Mouse (Mus musculus): ENCODE data around the gene Krt78. TPM values are rescaled to one million over a fixed set of nuclear protein-coding genes. Genes with fewer than 3 reads are reported as not detected.

Krt78 gene
- polyA plus RNA-seq, 1 experiment from 2014 or later = not detected

DNA sequence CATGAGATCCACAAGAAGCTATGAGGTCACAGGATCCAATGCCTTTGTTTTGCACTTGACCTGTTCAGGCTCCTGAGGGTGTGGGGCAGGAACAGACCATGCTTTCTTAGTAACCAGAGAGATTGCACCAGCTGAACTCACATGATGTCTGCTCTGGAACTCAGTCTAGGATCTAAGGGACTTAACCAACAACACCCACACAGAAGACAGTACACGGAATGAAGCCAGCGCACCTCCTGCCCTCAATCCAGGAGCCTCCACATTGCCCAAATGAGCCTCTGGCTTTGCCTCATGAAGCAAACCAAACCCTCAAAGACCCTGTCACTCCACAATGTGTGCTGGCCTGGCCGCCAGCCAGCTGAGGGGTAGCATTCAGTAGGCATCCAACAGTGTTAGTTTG, 4.8 kb upstream of the Krt78 start:
- ATAC-seq (ENCODE audit: low FRiP score, low read depth) = no peak
- no peak overlapping the region for H3K4me3 ChIP-seq
- H3K36me3 ChIP-seq = no peaks in the 10 kb centered on the region
- H3K9ac ChIP-seq (replicated peaks) = no peak overlapping the region
- H3K27me3 ChIP-seq = peaks cover 5% of the 10 kb centered on the region; the same call in 1 of the 2 replicates
- no peaks in the 10 kb centered on the region for H3K4me1 ChIP-seq
- no peak overlapping the region for H3K4me2 ChIP-seq (replicated peaks)
- WGBS = 79% methylated on average over 3 of the region's 3 CpGs
- no peak overlapping the region for H3K27ac ChIP-seq (replicated peaks)
- H3K9me3 ChIP-seq = no peaks in the 10 kb centered on the region

DNA sequence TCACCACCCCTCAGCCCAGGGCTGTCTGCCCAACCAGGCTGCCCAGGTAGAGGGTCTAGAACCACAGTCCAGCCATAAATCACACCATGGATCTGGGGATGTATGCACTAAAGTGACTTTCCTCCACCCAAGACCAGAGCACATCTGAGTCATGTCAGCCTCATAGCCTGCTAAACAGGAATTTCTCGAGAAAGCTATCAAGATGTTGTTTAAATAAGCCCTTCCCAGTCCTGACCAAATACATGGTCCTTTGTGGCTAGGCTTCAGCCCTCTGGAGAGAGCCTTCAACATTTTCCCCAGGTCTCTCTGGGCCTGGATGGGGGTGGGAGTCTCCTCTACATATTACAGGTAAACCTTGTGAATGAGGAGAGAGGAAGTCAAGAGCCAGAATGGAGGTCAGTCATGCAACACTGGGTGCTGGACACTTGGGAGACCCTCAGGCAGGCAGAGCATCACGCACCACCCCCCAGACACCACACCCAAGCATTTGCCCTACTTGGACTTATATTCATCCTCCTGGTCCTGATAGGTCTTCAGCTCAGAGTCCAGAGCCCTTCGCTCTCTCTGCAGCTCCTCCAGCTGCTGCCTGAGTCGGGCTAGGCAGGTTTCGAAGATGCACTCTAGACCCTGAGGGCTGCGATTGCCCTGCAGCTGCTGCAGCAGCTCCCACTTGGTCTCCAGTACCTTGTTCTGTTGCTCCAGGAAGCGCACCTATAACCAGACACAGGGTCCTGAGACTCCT, 1.2 kb downstream of the Krt78 start:
- H3K4me2 ChIP-seq (replicated peaks) = no peak overlapping the region
- H3K36me3 ChIP-seq = no peaks in the 10 kb centered on the region
- no peaks in the 10 kb centered on the region for H3K9me3 ChIP-seq
- ATAC-seq (ENCODE audit: low FRiP score, low read depth) = no peak
- 85% methylated on average over 7 of the region's 7 CpGs for WGBS
- H3K9ac ChIP-seq (replicated peaks) = no peak overlapping the region
- H3K4me1 ChIP-seq = no peaks in the 10 kb centered on the region
- no peak overlapping the region for H3K27ac ChIP-seq (replicated peaks)
- H3K27me3 ChIP-seq = no peaks in the 10 kb centered on the region
- H3K4me3 ChIP-seq = no peak overlapping the region

DNA sequence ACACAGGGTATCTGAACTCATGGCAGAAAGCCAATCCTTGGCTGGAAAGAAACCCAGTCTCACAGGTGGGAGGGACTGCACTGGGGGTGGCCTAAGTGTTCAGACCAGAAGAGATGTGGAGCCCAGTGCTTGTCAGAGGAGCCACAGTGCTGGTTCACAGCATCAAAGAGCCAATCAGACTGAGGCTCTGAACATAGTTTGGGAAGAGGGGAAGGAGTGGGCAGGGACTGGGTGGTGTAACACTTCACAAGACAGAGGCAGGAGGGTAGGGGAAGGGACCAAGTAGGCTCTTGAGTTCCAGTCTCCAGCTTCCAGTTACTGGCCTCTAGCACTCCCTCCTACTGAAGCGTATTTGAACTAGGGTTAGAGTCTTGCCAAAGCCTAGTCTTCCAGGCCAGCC, 8.7 kb downstream of the Krt78 start:
- Histone ChIP-seq H3K4me2 (replicated peaks) (no peak overlapping the region), H3K4me1 (no peaks in the 10 kb centered on the region), H3K9ac (replicated peaks) (no peak overlapping the region), H3K9me3 (no peaks in the 10 kb centered on the region), H3K27me3 (no peaks in the 10 kb centered on the region), H3K4me3 (no peak overlapping the region), H3K36me3 (no peaks in the 10 kb centered on the region), H3K27ac (replicated peaks) (no peak overlapping the region)
- 88% methylated on average over 1 of the region's 1 CpGs for WGBS
- ATAC-seq (ENCODE audit: low FRiP score, low read depth) = no peak

DNA sequence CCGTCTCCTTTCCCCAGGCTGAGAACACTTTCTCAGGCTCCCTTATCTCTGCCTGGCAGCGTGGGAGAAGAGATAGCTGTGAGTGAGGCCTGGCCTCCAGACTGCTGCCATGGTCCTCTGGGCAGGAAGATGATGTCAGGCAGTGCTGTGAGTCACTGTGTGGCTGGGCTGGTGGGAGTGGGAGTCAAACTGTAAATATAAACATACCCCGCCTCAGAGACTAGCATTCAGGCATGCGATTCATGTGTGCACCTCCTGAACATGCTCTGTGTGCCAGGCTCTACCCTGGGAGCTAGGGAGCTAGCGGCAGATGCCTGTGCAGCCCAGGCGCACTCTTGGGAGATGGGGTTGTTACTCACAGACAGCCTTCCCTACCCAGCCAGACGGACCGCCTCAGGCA, 12.1 kb downstream of the Krt78 start:
- H3K9me3 ChIP-seq = no peaks in the 10 kb centered on the region
- no peak overlapping the region for H3K27ac ChIP-seq (replicated peaks)
- H3K4me1 ChIP-seq = no peaks in the 10 kb centered on the region
- no peak overlapping the region for H3K4me3 ChIP-seq
- no peak overlapping the region for H3K9ac ChIP-seq (replicated peaks)
- ATAC-seq (ENCODE audit: low FRiP score, low read depth) = no peak
- WGBS = 77% methylated on average over 8 of the region's 8 CpGs
- H3K27me3 ChIP-seq = no peaks in the 10 kb centered on the region
- no peak overlapping the region for H3K4me2 ChIP-seq (replicated peaks)
- H3K36me3 ChIP-seq = no peaks in the 10 kb centered on the region

DNA sequence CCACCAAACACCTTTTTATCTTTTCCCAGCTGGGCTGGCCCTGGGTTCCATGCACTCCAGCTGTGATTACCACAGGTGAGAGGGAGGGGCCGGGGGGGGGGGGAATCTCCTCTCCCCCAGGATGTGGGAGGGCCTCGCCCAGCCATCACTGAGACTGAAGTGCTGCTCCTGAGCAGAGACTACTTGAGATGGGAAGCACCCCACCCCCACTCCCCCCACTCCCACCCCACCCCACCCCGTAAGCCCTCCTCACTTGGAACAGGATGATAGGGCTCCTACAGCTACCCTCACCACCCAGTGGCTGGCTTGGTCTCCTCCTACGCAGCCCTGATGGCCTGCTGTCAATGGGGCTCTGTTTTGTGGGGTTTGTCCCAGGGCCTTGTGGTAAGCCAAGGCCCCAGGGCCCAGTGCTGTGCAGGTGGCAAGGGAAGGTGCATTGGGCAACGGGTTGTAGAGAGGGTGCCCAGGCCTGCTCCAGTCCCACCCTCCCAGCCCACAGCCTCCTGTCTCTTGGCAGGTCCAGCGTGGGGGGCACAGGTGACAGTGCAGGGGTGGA, 13.7 kb downstream of the Krt78 start, which contains the start of gene Krt79:
Gene Krt79 (minus strand): TSS at position 51 of the 556 bp plus-strand sequence.
- no peak within 1 kb of the TSS for H3K4me2 ChIP-seq (replicated peaks)
- no peaks in the 10 kb centered on the region for H3K36me3 ChIP-seq
- H3K9ac ChIP-seq (replicated peaks) = no peak within 1 kb of the TSS
- no peak within 1 kb of the TSS for H3K27ac ChIP-seq (replicated peaks)
- no peak within 1 kb of the TSS for H3K4me3 ChIP-seq
- no peak for ATAC-seq (ENCODE audit: low FRiP score, low read depth)
- H3K27me3 ChIP-seq = no peaks in the 10 kb centered on the region
- no peaks in the 10 kb centered on the region for H3K4me1 ChIP-seq
- WGBS = 55% methylated on average over 4 of the region's 6 CpGs
- no peaks in the 10 kb centered on the region for H3K9me3 ChIP-seq

DNA sequence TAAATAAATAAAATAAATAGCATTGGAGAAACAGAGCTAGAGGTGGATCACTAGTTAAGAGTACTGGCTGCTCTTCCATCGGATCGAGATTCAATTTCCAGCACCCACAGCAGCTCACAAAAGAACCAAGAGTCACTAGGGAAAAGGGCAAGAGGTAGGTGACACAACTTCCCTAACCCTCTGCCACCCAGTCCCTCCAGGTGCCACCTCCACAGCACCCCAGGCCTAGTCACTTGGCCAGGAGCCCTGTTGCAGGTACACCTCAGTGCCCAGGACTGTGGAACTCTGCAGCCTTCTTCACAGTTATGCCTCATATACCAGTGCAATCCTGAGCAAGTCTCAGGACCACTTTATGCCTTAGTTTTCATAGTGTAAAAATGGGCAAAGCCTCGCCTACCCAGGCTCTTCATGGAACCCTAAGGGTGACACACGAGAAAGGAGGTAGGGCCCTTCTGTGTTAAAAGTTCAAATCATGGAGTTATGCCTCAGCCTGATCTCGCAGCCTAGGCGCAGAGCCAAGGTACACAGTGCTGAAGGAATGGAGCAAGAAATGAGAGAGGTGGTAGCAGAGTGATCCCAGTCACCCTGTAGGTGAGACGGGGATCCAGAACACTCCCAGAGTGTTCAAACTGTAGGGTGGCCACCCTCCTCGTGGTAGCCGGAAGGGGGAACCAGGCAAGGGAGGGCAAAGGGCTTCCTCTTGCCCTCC, 15.3 kb downstream of the Krt78 start:
- H3K36me3 ChIP-seq = no peaks in the 10 kb centered on the region
- H3K4me3 ChIP-seq = no peak overlapping the region
- H3K27me3 ChIP-seq = no peaks in the 10 kb centered on the region
- H3K4me2 ChIP-seq (replicated peaks) = no peak overlapping the region
- no peaks in the 10 kb centered on the region for H3K9me3 ChIP-seq
- H3K9ac ChIP-seq (replicated peaks) = no peak overlapping the region
- no peak overlapping the region for H3K27ac ChIP-seq (replicated peaks)
- ATAC-seq (ENCODE audit: low FRiP score, low read depth) = no peak
- no peaks in the 10 kb centered on the region for H3K4me1 ChIP-seq
- WGBS = 86% methylated on average over 9 of the region's 9 CpGs

DNA sequence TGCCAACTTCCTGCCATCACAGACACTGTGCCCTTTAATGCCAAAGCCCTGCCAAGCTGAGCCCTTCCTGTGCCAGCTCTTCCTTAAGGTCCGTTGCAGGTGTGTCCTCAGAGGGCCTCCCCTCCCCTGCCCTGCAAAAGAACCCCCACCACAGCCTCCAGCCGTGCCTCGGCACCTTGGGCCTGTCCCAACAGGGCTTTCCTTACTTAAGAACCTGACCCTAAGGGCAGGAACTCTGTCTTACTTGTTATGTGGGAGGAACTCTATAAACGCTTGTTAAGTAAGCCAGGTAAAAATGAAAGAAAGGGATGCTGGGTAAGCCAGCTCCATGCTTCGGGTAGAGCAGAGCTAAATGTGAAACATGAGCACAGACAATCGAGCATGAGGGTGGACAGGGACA, 21.1 kb downstream of the Krt78 start:
- Histone ChIP-seq H3K4me3 (no peak overlapping the region), H3K4me1 (peaks cover 12% of the 10 kb centered on the region), H3K4me2 (replicated peaks) (no peak overlapping the region), H3K27me3 (peaks cover 27% of the 10 kb centered on the region), H3K9ac (replicated peaks) (no peak overlapping the region), H3K36me3 (no peaks in the 10 kb centered on the region), H3K27ac (replicated peaks) (no peak overlapping the region), H3K9me3 (no peaks in the 10 kb centered on the region)
- WGBS = 80% methylated on average over 6 of the region's 6 CpGs
- no peak for ATAC-seq (ENCODE audit: low FRiP score, low read depth)

DNA sequence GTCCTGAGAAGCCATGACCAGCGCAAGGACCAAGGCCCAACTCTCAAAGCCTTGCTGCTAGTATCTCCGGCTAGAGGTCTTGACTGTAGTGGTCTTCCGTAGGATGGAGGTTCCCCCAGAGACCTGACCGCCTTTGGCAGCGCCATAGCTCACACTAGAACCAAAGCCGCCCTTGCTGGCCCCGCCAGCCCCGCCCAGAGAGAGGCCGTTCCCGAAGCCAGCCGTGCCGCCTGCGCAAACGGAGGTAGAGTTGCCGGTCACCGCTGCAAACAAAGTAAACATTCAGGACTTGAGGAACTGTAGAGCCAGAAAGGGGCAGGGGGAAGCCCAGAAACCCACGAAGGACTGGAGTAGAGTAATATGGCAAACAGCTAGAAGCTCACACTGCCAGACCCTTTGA, 24.4 kb downstream of the Krt78 start:
- Histone ChIP-seq H3K27me3 (peaks cover 27% of the 10 kb centered on the region), H3K9ac (replicated peaks) (no peak overlapping the region), H3K27ac (replicated peaks) (no peak overlapping the region), H3K4me1 (peaks cover 12% of the 10 kb centered on the region), H3K36me3 (no peaks in the 10 kb centered on the region), H3K4me3 (peak overlapping the region; percentile 25), H3K4me2 (replicated peaks) (peak overlapping the region; percentile 51), H3K9me3 (no peaks in the 10 kb centered on the region)
- 4% methylated on average over 17 of the region's 17 CpGs for WGBS
- no peak for ATAC-seq (ENCODE audit: low FRiP score, low read depth)

DNA sequence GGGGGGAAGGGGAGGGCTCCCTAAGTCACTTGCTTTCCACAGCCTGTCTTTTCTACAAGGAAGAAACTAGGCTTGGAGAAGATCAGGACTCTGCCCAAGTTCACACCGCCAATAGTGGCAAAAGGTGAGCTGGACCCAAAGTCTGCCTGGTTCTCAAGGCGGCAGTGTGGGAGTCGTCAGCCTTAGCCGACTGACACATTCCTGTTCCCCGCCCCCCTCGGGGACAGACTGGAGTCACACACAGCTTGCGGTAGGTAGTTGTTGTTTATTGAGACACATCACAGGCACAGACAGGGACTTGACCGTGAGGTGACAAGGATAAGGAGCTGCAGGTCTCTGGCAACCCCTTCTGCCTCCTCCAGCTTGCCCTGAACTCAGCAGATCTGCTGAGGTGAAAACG, 25.0 kb downstream of the Krt78 start:
- Histone ChIP-seq H3K4me2 (replicated peaks) (0 out of 2 replicates have a peak overlapping the region, but pooled peaks have one; percentile 51), H3K36me3 (no peaks in the 10 kb centered on the region), H3K4me1 (peaks cover 12% of the 10 kb centered on the region), H3K27me3 (peaks cover 27% of the 10 kb centered on the region), H3K9ac (replicated peaks) (no peak overlapping the region), H3K4me3 (no peak overlapping the region), H3K27ac (replicated peaks) (no peak overlapping the region), H3K9me3 (no peaks in the 10 kb centered on the region)
- WGBS = 20% methylated on average over 9 of the region's 9 CpGs
- no peak for ATAC-seq (ENCODE audit: low FRiP score, low read depth)

DNA sequence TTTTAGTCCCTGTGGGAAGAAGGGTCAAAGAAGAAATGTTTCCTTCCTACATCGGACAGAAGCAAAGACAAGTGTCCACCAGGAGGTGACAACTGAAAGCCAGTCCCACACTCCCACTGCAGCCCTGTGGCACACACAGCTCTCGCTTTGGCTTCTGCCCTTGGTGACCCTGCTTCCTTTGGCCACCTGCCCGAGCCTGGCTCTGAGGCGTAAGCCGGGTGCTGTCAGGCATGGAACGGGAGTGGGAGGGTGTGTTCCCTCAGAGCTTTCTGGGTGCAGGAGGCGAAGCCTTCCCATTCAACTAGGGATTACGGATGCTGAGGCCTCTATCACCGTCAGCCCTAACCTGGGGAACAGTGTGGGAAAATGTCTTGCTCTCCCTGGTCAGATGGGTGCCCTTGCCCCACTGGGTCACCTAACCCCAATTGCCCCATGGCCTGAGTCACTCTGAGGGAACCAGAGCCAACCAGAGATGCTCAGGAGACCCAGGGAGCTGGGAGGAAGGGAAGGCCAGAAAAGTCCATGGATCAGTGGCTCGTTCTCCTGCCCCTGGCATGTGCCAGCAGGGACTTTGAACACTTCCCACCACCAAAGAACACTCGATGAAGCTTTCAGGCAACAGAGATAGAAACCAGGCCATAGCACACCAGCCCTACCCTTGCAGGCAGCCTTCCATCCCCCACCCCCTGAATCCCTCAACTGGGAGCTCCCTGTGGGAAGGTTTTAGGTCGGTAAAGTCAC, 26.6 kb downstream of the Krt78 start:
- Histone ChIP-seq H3K4me2 (replicated peaks) (no peak overlapping the region), H3K27ac (replicated peaks) (no peak overlapping the region), H3K4me1 (peaks cover 12% of the 10 kb centered on the region), H3K4me3 (no peak overlapping the region), H3K36me3 (no peaks in the 10 kb centered on the region), H3K9ac (replicated peaks) (no peak overlapping the region), H3K9me3 (no peaks in the 10 kb centered on the region), H3K27me3 (peaks cover 27% of the 10 kb centered on the region)
- no peak for ATAC-seq (ENCODE audit: low FRiP score, low read depth)
- WGBS = 63% methylated on average over 12 of the region's 12 CpGs

DNA sequence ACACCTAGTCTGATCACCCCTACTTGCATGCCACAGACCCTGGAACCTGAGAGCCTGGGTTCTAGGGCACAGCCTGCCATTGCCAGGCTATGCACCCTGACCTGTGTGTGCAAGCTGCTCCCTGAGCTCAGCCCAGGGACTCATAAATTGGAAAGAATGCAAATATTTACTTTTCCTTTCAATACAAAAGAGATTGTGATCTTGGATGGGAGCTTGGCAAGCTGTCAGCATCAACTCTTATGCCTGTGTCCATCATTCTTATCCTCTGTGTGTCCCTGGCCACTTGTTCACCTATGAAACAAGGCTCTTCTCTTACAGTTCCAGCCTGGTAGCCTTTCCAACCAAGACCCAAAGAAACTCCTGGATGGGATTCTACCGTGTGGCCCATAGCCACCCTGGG, 29.0 kb downstream of the Krt78 start:
- Histone ChIP-seq H3K4me2 (replicated peaks) (no peak overlapping the region), H3K9me3 (no peaks in the 10 kb centered on the region), H3K27me3 (peaks cover 11% of the 10 kb centered on the region), H3K36me3 (no peaks in the 10 kb centered on the region), H3K4me1 (peaks cover 10% of the 10 kb centered on the region), H3K27ac (replicated peaks) (no peak overlapping the region), H3K4me3 (no peak overlapping the region), H3K9ac (replicated peaks) (no peak overlapping the region)
- WGBS = 86% methylated on average over 1 of the region's 1 CpGs
- no peak for ATAC-seq (ENCODE audit: low FRiP score, low read depth)

DNA sequence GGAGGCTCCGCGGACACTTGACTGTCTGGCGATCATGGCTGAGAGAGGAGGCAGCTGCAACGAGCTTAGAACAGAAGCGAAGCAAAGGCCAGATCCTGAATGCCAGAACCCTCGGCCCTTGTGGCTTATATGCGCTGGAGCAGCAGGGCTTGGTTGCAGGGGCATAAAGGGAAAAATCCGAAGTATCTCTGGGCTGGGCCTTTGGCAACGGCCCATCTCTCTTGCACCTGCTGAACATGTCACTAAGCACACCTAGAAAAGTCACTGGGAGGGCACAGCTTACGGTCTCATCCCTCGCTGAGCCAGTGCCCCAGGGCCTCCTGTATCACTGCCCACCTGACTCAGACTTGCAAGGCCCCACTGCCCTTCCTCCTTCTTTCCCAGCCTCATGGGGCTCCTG, 29.5 kb downstream of the Krt78 start, which contains the start of gene Krt4:
Gene Krt4 (minus strand): TSS at position 101 of the 400 bp plus-strand sequence.
- Histone ChIP-seq H3K9ac (replicated peaks) (no peak within 1 kb of the TSS), H3K4me3 (no peak within 1 kb of the TSS), H3K27ac (replicated peaks) (no peak within 1 kb of the TSS), H3K9me3 (no peaks in the 10 kb centered on the region), H3K36me3 (no peaks in the 10 kb centered on the region), H3K27me3 (peaks cover 7% of the 10 kb centered on the region), H3K4me2 (replicated peaks) (no peak within 1 kb of the TSS), H3K4me1 (peaks cover 6% of the 10 kb centered on the region)
- 74% methylated on average over 11 of the region's 11 CpGs for WGBS
- ATAC-seq (ENCODE audit: low FRiP score, low read depth) = no peak

Measured in midbrain, embryonic 12.5 days (tissue).